Mouse (Mus musculus) testis, adult 2 months (tissue): ENCODE measurements around the gene Naa80.
"Not testable (repeated sequence)": the region's sequence is repeated elsewhere in the genome, so short reads cannot be mapped to it uniquely, and the experiment has no call there.

Experiments
- CTCF ChIP-seq: fragments of 200-500 bp; IDR thresholded peaks from 2 replicates; pipeline ENCODE4 v1.5.1; 2012; ENCODE audit warnings: low read depth, mild to moderate bottlenecking, inconsistent platforms, low read length, moderate library complexity; ENCODE audit not compliant: control insufficient read depth, insufficient read depth, insufficient replicate concordance
- POLR2A ChIP-seq: fragments of 200-500 bp; IDR thresholded peaks from 2 replicates; pipeline ENCODE4 v1.6.1; 2012; ENCODE audit warnings: low read depth, mild to moderate bottlenecking, inconsistent platforms, low read length, moderate library complexity; ENCODE audit not compliant: control insufficient read depth

DNA sequence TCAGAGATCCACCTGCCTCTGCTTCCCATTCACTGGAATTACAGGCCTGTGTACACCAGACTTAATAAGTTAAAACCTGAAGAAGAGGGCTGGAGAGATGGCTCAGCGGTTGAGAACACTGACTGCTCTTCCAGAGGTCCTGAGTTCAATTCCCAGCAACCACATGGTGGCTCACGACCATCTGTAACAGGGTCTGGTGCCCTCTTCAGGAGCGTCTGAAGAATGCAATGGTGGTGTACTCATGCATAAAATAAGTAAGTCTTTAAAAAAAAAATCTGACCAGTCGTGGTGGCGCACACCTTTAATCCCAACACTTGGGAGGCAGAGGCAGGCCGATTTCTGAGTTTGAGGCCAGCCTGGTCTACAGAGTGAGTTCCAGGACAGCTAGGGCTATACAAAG is 4.9 kb upstream of the Naa80 start:
- TF ChIP-seq POLR2A, CTCF: not testable (repeated sequence)
